Mouse (Mus musculus): Measurements from ENCODE around the gene Igdcc4. TPM values are rescaled to one million over a fixed set of nuclear protein-coding genes. Genes with fewer than 3 reads are reported as not detected.

Gene Igdcc4
- total and polyA plus RNA-seq, 3 experiments = under 0.01 to 0.14 TPM; not detected in 1

GRCm38 (mm10) chr9:65142399-65142798 is 41.1 kb downstream of the Igdcc4 start:
- Histone ChIP-seq H3K27me3 (ENCODE audit: control insufficient read depth in 1 of 2, insufficient read depth in 2 of 2, low read length in 2 of 2) (peaks cover 0 to 1% of the 10 kb centered on the region in 2 experiments; a peak in 1 of 4 replicates), H3K4me1 (ENCODE audit: control insufficient read depth in 1 of 2, insufficient read depth in 2 of 2, low read length in 2 of 2) (no peaks in the 10 kb centered on the region), H3K9me3 (replicated peaks; ENCODE audit: insufficient read depth, low read length) (no peaks in the 10 kb centered on the region), H3K27ac (ENCODE audit: control insufficient read depth, low read depth, low read length) (no peak overlapping the region), H3K9ac (ENCODE audit: control insufficient read depth, low read depth, low read length, poor library complexity, severe bottlenecking) (no peak overlapping the region), H3K79me2 (ENCODE audit: control insufficient read depth, insufficient read depth, low read length, poor library complexity) (no peaks in the 10 kb centered on the region), H3K4me3 (ENCODE audit: control insufficient read depth in 1 of 2, insufficient read depth in 1 of 2, low read depth in 2 of 2, low read length in 2 of 2) (no peak overlapping the region), H3K36me3 (ENCODE audit: control insufficient read depth in 1 of 2, insufficient read depth in 2 of 2, low read length in 2 of 2) (no peaks in the 10 kb centered on the region)
- DNase-seq (ENCODE audit: low read depth, low spot score) = no peak
- TF ChIP-seq ELF1 (IDR thresholded peaks at IDR 0.05; ENCODE audit: low read depth, low read length) (no peak), GATA1 (IDR thresholded peaks at IDR 0.05; ENCODE audit: low read depth, low read length) (no peak), USF1 (IDR thresholded peaks at IDR 0.05; ENCODE audit: low read depth, low read length) (no peak), CHD2 (IDR thresholded peaks at IDR 0.05; ENCODE audit: low read length) (no peak), ZNF384 (IDR thresholded peaks at IDR 0.05; ENCODE audit: low read depth, low read length) (no peak), KAT2A (conservative IDR thresholded peaks at IDR 0.05; ENCODE audit: low read depth, low read length) (no peak), TBP (IDR thresholded peaks at IDR 0.05; ENCODE audit: low read depth, low read length) (no peak), SIN3A (IDR thresholded peaks at IDR 0.05; ENCODE audit: low read length) (no peak), SMC3 (IDR thresholded peaks at IDR 0.05; ENCODE audit: low read depth, low read length) (no peak), BHLHE40 (IDR thresholded peaks at IDR 0.05; ENCODE audit: borderline replicate concordance, low read depth, low read length) (no peak), CTCF (IDR thresholded peaks at IDR 0.05 in 2 of 3, conservative IDR thresholded peaks at IDR 0.05 in 1 of 3; ENCODE audit: control insufficient read depth in 1 of 3, insufficient read depth in 1 of 3, low read depth in 2 of 3, low read length in 3 of 3, poor library complexity in 1 of 3, severe bottlenecking in 1 of 3) (no peak)

GRCm38 (mm10) chr9:65146001-65146400 is 44.7 kb downstream of the Igdcc4 start:
- no peak overlapping the region for H3K27ac ChIP-seq (ENCODE audit: control insufficient read depth, low read depth, low read length)
- no peak overlapping the region for H3K4me3 ChIP-seq (ENCODE audit: control insufficient read depth in 1 of 2, insufficient read depth in 1 of 2, low read depth in 2 of 2, low read length in 2 of 2)
- TF ChIP-seq BHLHE40 (IDR thresholded peaks at IDR 0.05; ENCODE audit: borderline replicate concordance, low read depth, low read length) = no peak
- no peak for TF ChIP-seq RAD21 (IDR thresholded peaks at IDR 0.05; ENCODE audit: low read depth, low read length)
- TF ChIP-seq ZKSCAN1 (IDR thresholded peaks at IDR 0.05; ENCODE audit: low read depth, low read length) = no peak
- TF ChIP-seq POLR2AphosphoS5 (IDR thresholded peaks at IDR 0.05; ENCODE audit: borderline replicate concordance, low read depth, low read length) = no peak
- no peak for TF ChIP-seq TAL1 (IDR thresholded peaks at IDR 0.05; ENCODE audit: low read length)
- TF ChIP-seq CHD2 (IDR thresholded peaks at IDR 0.05; ENCODE audit: low read length) = no peak
- no peak for TF ChIP-seq ELF1 (IDR thresholded peaks at IDR 0.05; ENCODE audit: low read depth, low read length)
- TF ChIP-seq JUND (IDR thresholded peaks at IDR 0.05; ENCODE audit: low read depth, low read length) = no peak
- no peak for TF ChIP-seq MYC (IDR thresholded peaks at IDR 0.05; ENCODE audit: low read depth, low read length)
- TF ChIP-seq ZMIZ1 (IDR thresholded peaks at IDR 0.05; ENCODE audit: low read depth, low read length) = no peak
- H3K79me2 ChIP-seq (ENCODE audit: control insufficient read depth, insufficient read depth, low read length, poor library complexity) = no peaks in the 10 kb centered on the region
- DNase-seq (ENCODE audit: low read depth, low spot score) = no peak
- no peaks in the 10 kb centered on the region for H3K36me3 ChIP-seq (ENCODE audit: control insufficient read depth in 1 of 2, insufficient read depth in 2 of 2, low read length in 2 of 2)
- no peaks in the 10 kb centered on the region for H3K4me1 ChIP-seq (ENCODE audit: control insufficient read depth in 1 of 2, insufficient read depth in 2 of 2, low read length in 2 of 2)
- H3K9me3 ChIP-seq (replicated peaks; ENCODE audit: insufficient read depth, low read length) = no peaks in the 10 kb centered on the region
- H3K9ac ChIP-seq (ENCODE audit: control insufficient read depth, low read depth, low read length, poor library complexity, severe bottlenecking) = no peak overlapping the region
- peaks cover 0 to 1% of the 10 kb centered on the region in 2 experiments; a peak in 1 of 4 replicates for H3K27me3 ChIP-seq (ENCODE audit: control insufficient read depth in 1 of 2, insufficient read depth in 2 of 2, low read length in 2 of 2)
